Mouse (Mus musculus) cerebellum, adult 9-10 months (tissue): ENCODE results near the gene Apoa4.
A peak's percentile ranks its signal among the peaks of the same experiment; 100 is the strongest.

Source experiments
- DNase-seq: peaks from one replicate; pipeline ENCODE4 v3.0.0; 2022

Gene Apoa4

GRCm38 (mm10) chr9:46227064-46227614 is 13.4 kb upstream of the Apoa4 start:
- DNase-seq: no peak

GRCm38 (mm10) chr9:46228491-46228890 is 12.0 kb upstream of the Apoa4 start, which contains the start of gene Apoa1:
Gene Apoa1, plus strand, starts transcription at chr9:46228580.
- no peak for DNase-seq

- DNase-seq: peak; percentile 96
Observed at GRCm38 (mm10) chr9:46229573-46230449, 10.7 kb upstream of the Apoa4 start.

- no peak for DNase-seq
Observed at GRCm38 (mm10) chr9:46230450-46230975, 10.0 kb upstream of the Apoa4 start.

- no peak for DNase-seq
Observed at GRCm38 (mm10) chr9:46235196-46235595, 5.3 kb upstream of the Apoa4 start.

- DNase-seq: no peak
Observed at GRCm38 (mm10) chr9:46235596-46235648, 5.1 kb upstream of the Apoa4 start, which contains the start of gene Apoc3. Gene Apoc3, minus strand, starts transcription at chr9:46235636.

- DNase-seq: no peak
Observed at GRCm38 (mm10) chr9:46235649-46236048, 4.8 kb upstream of the Apoa4 start.

- DNase-seq: no peak
Observed at GRCm38 (mm10) chr9:46238850-46239249, 1.6 kb upstream of the Apoa4 start.

- no peak for DNase-seq
Observed at GRCm38 (mm10) chr9:46241818-46242217, 1.3 kb downstream of the Apoa4 start.

- DNase-seq: no peak
Observed at GRCm38 (mm10) chr9:46243122-46243521, 2.6 kb downstream of the Apoa4 start.

GRCm38 (mm10) chr9:46243584-46243983 is 3.1 kb downstream of the Apoa4 start:
- DNase-seq: no peak

GRCm38 (mm10) chr9:46246752-46247324 is 6.3 kb downstream of the Apoa4 start:
- peak; percentile 81 for DNase-seq

GRCm38 (mm10) chr9:46256177-46256576 is 15.7 kb downstream of the Apoa4 start:
- DNase-seq: no peak

- DNase-seq: no peak
Observed at GRCm38 (mm10) chr9:46256658-46257385, 16.3 kb downstream of the Apoa4 start.

- no peak for DNase-seq
Observed at GRCm38 (mm10) chr9:46257546-46257945, 17.1 kb downstream of the Apoa4 start.

- DNase-seq: no peak
Observed at GRCm38 (mm10) chr9:46259111-46259510, 18.6 kb downstream of the Apoa4 start.

GRCm38 (mm10) chr9:46261131-46261530 is 20.6 kb downstream of the Apoa4 start:
- DNase-seq: no peak

- DNase-seq: no peak
Observed at GRCm38 (mm10) chr9:46268343-46268873, 27.9 kb downstream of the Apoa4 start, which contains the start of gene Apoa5. Gene Apoa5, plus strand, starts transcription at chr9:46268633.

GRCm38 (mm10) chr9:46269125-46269524 is 28.6 kb downstream of the Apoa4 start:
- no peak for DNase-seq

GRCm38 (mm10) chr9:46270782-46271181 is 30.3 kb downstream of the Apoa4 start:
- DNase-seq: no peak

- DNase-seq: no peak
Observed at GRCm38 (mm10) chr9:46272070-46272469, 31.6 kb downstream of the Apoa4 start.

GRCm38 (mm10) chr9:46272677-46273454 is 32.4 kb downstream of the Apoa4 start, which contains the start of gene Zpr1:
Gene Zpr1, plus strand, starts transcription at chr9:46273064.
- DNase-seq: peak; percentile 87
